Mouse (Mus musculus) splenic B cell, adult 2 months (primary cell): ENCODE data around the gene Gan.

Experiments used
- DNase-seq: peaks from one replicate; pipeline ENCODE4 v3.0.0-alpha.2; 2011; ENCODE audit warnings: low read depth, low spot score
- H3K27me3 ChIP-seq: 2 replicates; pipeline ENCODE4 v1.6.1; 2012; ENCODE audit warnings: mild to moderate bottlenecking, low read length, moderate library complexity, mixed read lengths; ENCODE audit not compliant: control insufficient read depth, poor library complexity, insufficient read depth, severe bottlenecking
- H3K36me3 ChIP-seq: 2 replicates; pipeline ENCODE4 v1.6.1; 2012; ENCODE audit warnings: mild to moderate bottlenecking, low read length, moderate library complexity, mixed read lengths; ENCODE audit not compliant: control insufficient read depth, poor library complexity, insufficient read depth, severe bottlenecking

The Gan gene

GRCm38 (mm10) chr8:117240841-117241494, 83.0 kb downstream of the Gan start:
- H3K36me3 ChIP-seq: no peaks in the 10 kb centered on the region
- H3K27me3 ChIP-seq: no peaks in the 10 kb centered on the region
- DNase-seq: no peak

- Histone ChIP-seq H3K36me3 (no peaks in the 10 kb centered on the region), H3K27me3 (no peaks in the 10 kb centered on the region)
- DNase-seq: no peak
Observed at GRCm38 (mm10) chr8:117241848-117242247, 83.9 kb downstream of the Gan start.

- no peaks in the 10 kb centered on the region for H3K36me3 ChIP-seq
- no peak for DNase-seq
- H3K27me3 ChIP-seq: no peaks in the 10 kb centered on the region
Observed at GRCm38 (mm10) chr8:117242286-117242685, 84.4 kb downstream of the Gan start.

GRCm38 (mm10) chr8:117244601-117245000, 86.7 kb downstream of the Gan start:
- Histone ChIP-seq H3K36me3 (no peaks in the 10 kb centered on the region), H3K27me3 (no peaks in the 10 kb centered on the region)
- no peak for DNase-seq

GRCm38 (mm10) chr8:117248341-117248740, 90.4 kb downstream of the Gan start:
- no peaks in the 10 kb centered on the region for H3K27me3 ChIP-seq
- no peak for DNase-seq
- no peaks in the 10 kb centered on the region for H3K36me3 ChIP-seq

- no peaks in the 10 kb centered on the region for H3K36me3 ChIP-seq
- no peaks in the 10 kb centered on the region for H3K27me3 ChIP-seq
- DNase-seq: no peak
Observed at GRCm38 (mm10) chr8:117251086-117251681, 93.2 kb downstream of the Gan start.

- DNase-seq: peak; percentile 76
- no peaks in the 10 kb centered on the region for H3K27me3 ChIP-seq
- no peaks in the 10 kb centered on the region for H3K36me3 ChIP-seq
Observed at GRCm38 (mm10) chr8:117252650-117253049, 94.7 kb downstream of the Gan start.

GRCm38 (mm10) chr8:117253390-117254269, 95.7 kb downstream of the Gan start:
- no peaks in the 10 kb centered on the region for H3K36me3 ChIP-seq
- no peaks in the 10 kb centered on the region for H3K27me3 ChIP-seq
- DNase-seq: no peak

GRCm38 (mm10) chr8:117254496-117254895, 96.6 kb downstream of the Gan start:
- DNase-seq: no peak
- no peaks in the 10 kb centered on the region for H3K36me3 ChIP-seq
- H3K27me3 ChIP-seq: no peaks in the 10 kb centered on the region

- H3K27me3 ChIP-seq: no peaks in the 10 kb centered on the region
- peak; percentile 94 for DNase-seq
- no peaks in the 10 kb centered on the region for H3K36me3 ChIP-seq
Observed at GRCm38 (mm10) chr8:117256292-117256938, 98.5 kb downstream of the Gan start.

GRCm38 (mm10) chr8:117257029-117257820, 99.3 kb downstream of the Gan start, which contains the start of gene Cmip:
Gene Cmip (plus strand): TSS chr8:117257064.
- H3K27me3 ChIP-seq: no peaks in the 10 kb centered on the region
- DNase-seq: peak; percentile 77
- H3K36me3 ChIP-seq: no peaks in the 10 kb centered on the region

GRCm38 (mm10) chr8:117257821-117258575, 100.1 kb downstream of the Gan start:
- no peaks in the 10 kb centered on the region for H3K36me3 ChIP-seq
- DNase-seq: peak; percentile 61
- no peaks in the 10 kb centered on the region for H3K27me3 ChIP-seq

GRCm38 (mm10) chr8:117258576-117259040, 100.7 kb downstream of the Gan start:
- Histone ChIP-seq H3K36me3 (no peaks in the 10 kb centered on the region), H3K27me3 (no peaks in the 10 kb centered on the region)
- no peak for DNase-seq
